Mouse (Mus musculus) embryonic stem cell, embryonic (primary cell): ENCODE data around the gene Fam81a.

Experiments
- CTCF ChIA-PET, 4 experiments: fragments of 300-600 bp in 2 of 4; fragments of 350-600 bp in 2 of 4; sonication (Branson Sonifier 250); formaldehyde crosslinking; loops; one replicate each; lab custom pipeline; 2022; ENCODE audit warnings: inconsistent platforms in 2 of 4; lab: Charles Lee
- POLR2A ChIA-PET, 4 experiments: fragments of 300-600 bp in 2 of 4; fragments of 350-600 bp in 2 of 4; sonication (Branson Sonifier 250); formaldehyde crosslinking; loops; one replicate each; lab custom pipeline; 2022; ENCODE audit warnings: antibody characterized with exemption in 4 of 4, inconsistent platforms in 1 of 4; lab: Charles Lee

The Fam81a gene

GRCm38 (mm10) chr9:70137991-70138390 lies 4.4 kb downstream of the Fam81a start:
- ChIA-PET CTCF (interaction anchor here in 1 of 4 experiments (0.6 to 1.0 kb wide), 2 partner anchors 29 to 62 kb away, joined by 3 to 4 read pairs; no protein-coding TSS in a partner anchor), POLR2A (interaction anchor here in 3 of 4 experiments (0.7 to 1.3 kb wide), 4 partner anchors 29 to 51 kb away, joined by 3 read pairs; no protein-coding TSS in a partner anchor)

GRCm38 (mm10) chr9:70135186-70135585 lies 7.2 kb downstream of the Fam81a start:
- ChIA-PET POLR2A (interaction anchor here (0.5 to 1.4 kb wide), 8 partner anchors 23 to 191 kb away, joined by 3 read pairs; no protein-coding TSS in a partner anchor), CTCF (interaction anchor here in 1 of 4 experiments (1.0 kb wide), 1 partner anchor 26 kb away, joined by 4 read pairs; no protein-coding TSS in a partner anchor)

GRCm38 (mm10) chr9:70134716-70135115 lies 7.6 kb downstream of the Fam81a start:
- POLR2A ChIA-PET: interaction anchor here in 3 of 4 experiments (0.5 to 1.9 kb wide), 10 partner anchors 17 to 133 kb away, joined by 3 to 5 read pairs (median 3); no protein-coding TSS in a partner anchor
- CTCF ChIA-PET: interaction anchor here in 1 of 4 experiments (1.0 kb wide), 1 partner anchor 26 kb away, joined by 4 read pairs; no protein-coding TSS in a partner anchor

- POLR2A ChIA-PET: interaction anchor here in 2 of 4 experiments (0.9 to 1.9 kb wide), 8 partner anchors 17 to 134 kb away, joined by 3 to 5 read pairs (median 3); no protein-coding TSS in a partner anchor
- CTCF ChIA-PET: interaction anchor here in 1 of 4 experiments (1.0 kb wide), 1 partner anchor 25 kb away, joined by 4 read pairs; no protein-coding TSS in a partner anchor
Measured at GRCm38 (mm10) chr9:70134215-70134614, 8.1 kb downstream of the Fam81a start.

GRCm38 (mm10) chr9:70130786-70131185 lies 11.6 kb downstream of the Fam81a start:
- ChIA-PET CTCF (no interaction called here), POLR2A (interaction anchor here in 1 of 4 experiments (3.9 kb wide), 1 partner anchor 10 kb away, joined by 19 read pairs; no protein-coding TSS in a partner anchor)

- ChIA-PET POLR2A (interaction anchor here in 3 of 4 experiments (0.6 to 1.7 kb wide), 24 partner anchors 8 to 431 kb away, joined by 3 to 7 read pairs (median 4); partner anchors contain the start of genes Fam81a (in 1 of the 3), Myo1e (in 1 of the 3) and Sltm (in 1 of the 3)), CTCF (interaction anchor here (0.6 to 1.2 kb wide), 7 partner anchors 11 to 1449 kb away, joined by 3 to 5 read pairs (median 3); partner anchors contain the start of gene Myo1e (in 1 of the 4))
Measured at GRCm38 (mm10) chr9:70111869-70112286, 30.5 kb downstream of the Fam81a start.

GRCm38 (mm10) chr9:70110871-70111270 lies 31.5 kb downstream of the Fam81a start:
- CTCF ChIA-PET: interaction anchor here in 2 of 4 experiments (0.9 to 1.0 kb wide), 2 partner anchors 27 to 37 kb away, joined by 3 to 5 read pairs; no protein-coding TSS in a partner anchor
- POLR2A ChIA-PET: interaction anchor here in 2 of 4 experiments (0.8 to 1.7 kb wide), 17 partner anchors 8 to 432 kb away, joined by 3 to 6 read pairs (median 4); partner anchors contain the start of genes Fam81a (in 1 of the 2) and Sltm (in 1 of the 2)

- POLR2A ChIA-PET: interaction anchor here in 3 of 4 experiments (0.7 to 3.6 kb wide), 15 partner anchors 9 to 139 kb away, joined by 3 to 35 read pairs (median 4); partner anchors contain the start of gene Myo1e (in 2 of the 3)
Measured at GRCm38 (mm10) chr9:70109279-70109678, 33.1 kb downstream of the Fam81a start.

GRCm38 (mm10) chr9:70108151-70108550 lies 34.2 kb downstream of the Fam81a start:
- CTCF ChIA-PET: interaction anchor here (0.7 to 2.5 kb wide), 18 partner anchors 20 to 476 kb away, joined by 3 to 11 read pairs (median 4); no protein-coding TSS in a partner anchor
- POLR2A ChIA-PET: interaction anchor here in 3 of 4 experiments (0.5 to 3.6 kb wide), 15 partner anchors 8 to 306 kb away, joined by 3 to 35 read pairs (median 3); partner anchors contain the start of gene Myo1e (in 1 of the 3)

More at GRCm38 (mm10) chr9:70109279-70109678, 33.1 kb downstream of the Fam81a start:
- CTCF ChIA-PET: interaction anchor here (0.5 to 2.5 kb wide), 37 partner anchors 9 to 827 kb away, joined by 3 to 11 read pairs (median 3); no protein-coding TSS in a partner anchor

GRCm38 (mm10) chr9:70105573-70105972 lies 36.8 kb downstream of the Fam81a start:
- CTCF ChIA-PET: interaction anchor here in 2 of 4 experiments (0.6 to 0.7 kb wide), 2 partner anchors 502 to 1497 kb away, joined by 3 read pairs; no protein-coding TSS in a partner anchor

GRCm38 (mm10) chr9:70103106-70103505 lies 39.3 kb downstream of the Fam81a start:
- ChIA-PET CTCF (interaction anchor here in 2 of 4 experiments (0.5 to 0.7 kb wide), 4 partner anchors 94 to 286 kb away, joined by 3 to 4 read pairs (median 4); no protein-coding TSS in a partner anchor), POLR2A (interaction anchor here in 3 of 4 experiments (0.7 to 1.7 kb wide), 11 partner anchors 8 to 54 kb away, joined by 3 to 7 read pairs (median 4); no protein-coding TSS in a partner anchor)

More at GRCm38 (mm10) chr9:70105573-70105972, 36.8 kb downstream of the Fam81a start:
- POLR2A ChIA-PET: interaction anchor here in 2 of 4 experiments (0.5 to 3.2 kb wide), 8 partner anchors 12 to 624 kb away, joined by 3 to 7 read pairs (median 4); no protein-coding TSS in a partner anchor

GRCm38 (mm10) chr9:70097542-70097941 lies 44.8 kb downstream of the Fam81a start:
- ChIA-PET CTCF (interaction anchor here in 3 of 4 experiments (0.5 to 1.2 kb wide), 4 partner anchors 12 to 79 kb away, joined by 3 read pairs; no protein-coding TSS in a partner anchor), POLR2A (interaction anchor here in 2 of 4 experiments (0.6 to 2.2 kb wide), 6 partner anchors 9 to 390 kb away, joined by 3 to 8 read pairs (median 4); no protein-coding TSS in a partner anchor)

GRCm38 (mm10) chr9:70095016-70095415 lies 47.3 kb downstream of the Fam81a start:
- ChIA-PET POLR2A (interaction anchor here in 2 of 4 experiments (1.1 to 1.7 kb wide), 2 partner anchors 12 to 15 kb away, joined by 3 to 4 read pairs; no protein-coding TSS in a partner anchor), CTCF (interaction anchor here in 1 of 4 experiments (1.0 kb wide), 1 partner anchor 14 kb away, joined by 3 read pairs; no protein-coding TSS in a partner anchor)

GRCm38 (mm10) chr9:70090541-70090940 lies 51.8 kb downstream of the Fam81a start:
- ChIA-PET CTCF (no interaction called here), POLR2A (interaction anchor here in 2 of 4 experiments (0.8 to 1.6 kb wide), 9 partner anchors 8 to 302 kb away, joined by 3 to 7 read pairs (median 3); no protein-coding TSS in a partner anchor)

- CTCF ChIA-PET: no interaction called here
- POLR2A ChIA-PET: interaction anchor here in 3 of 4 experiments (1.4 to 3.5 kb wide), 13 partner anchors 13 to 454 kb away, joined by 4 to 35 read pairs (median 9); partner anchors contain the start of genes Fam81a (in 1 of the 3), Gtf2a2 (in 1 of the 3) and Sltm (in 1 of the 3)
Measured at GRCm38 (mm10) chr9:70088786-70089096, 53.6 kb downstream of the Fam81a start.

GRCm38 (mm10) chr9:70088041-70088785 lies 54.1 kb downstream of the Fam81a start:
- POLR2A ChIA-PET: interaction anchor here (0.5 to 3.5 kb wide), 40 partner anchors 9 to 454 kb away, joined by 3 to 35 read pairs (median 4); partner anchors contain the start of genes Sltm (in 2 of the 4), Fam81a (in 1 of the 4) and Gtf2a2 (in 1 of the 4)
- CTCF ChIA-PET: interaction anchor here in 2 of 4 experiments (0.5 to 1.3 kb wide), 2 partner anchors 21 to 466 kb away, joined by 3 read pairs; no protein-coding TSS in a partner anchor

- ChIA-PET CTCF (interaction anchor here in 2 of 4 experiments (0.6 to 1.9 kb wide), 3 partner anchors 22 to 34 kb away, joined by 3 to 4 read pairs (median 3); no protein-coding TSS in a partner anchor), POLR2A (interaction anchor here (0.5 to 3.5 kb wide), 62 partner anchors 9 to 804 kb away, joined by 3 to 35 read pairs (median 4); partner anchors contain the start of genes Sltm (in 2 of the 4), Ccnb2 (in 1 of the 4), Fam81a (in 1 of the 4) and Gtf2a2 (in 1 of the 4))
Measured at GRCm38 (mm10) chr9:70087379-70087778, 55.0 kb downstream of the Fam81a start.
